Mouse (Mus musculus): Measurements from ENCODE around the gene Med27.

- TF ChIP-seq CTCF (IDR thresholded peaks at IDR 0.05; ENCODE audit: control insufficient read depth, insufficient read depth, insufficient read length) (no peak), MYOD1 (IDR thresholded peaks at IDR 0.05; ENCODE audit: control insufficient read depth, insufficient read length, low read depth) (no peak), MAX (IDR thresholded peaks at IDR 0.05) (no peak)
Observed at GRCm38 (mm10) chr2:29437861-29438529, 91.4 kb downstream of the Med27 start.
